8 mouse cellular contexts compared by ENCODE assay signal in the genomic region with DNA sequence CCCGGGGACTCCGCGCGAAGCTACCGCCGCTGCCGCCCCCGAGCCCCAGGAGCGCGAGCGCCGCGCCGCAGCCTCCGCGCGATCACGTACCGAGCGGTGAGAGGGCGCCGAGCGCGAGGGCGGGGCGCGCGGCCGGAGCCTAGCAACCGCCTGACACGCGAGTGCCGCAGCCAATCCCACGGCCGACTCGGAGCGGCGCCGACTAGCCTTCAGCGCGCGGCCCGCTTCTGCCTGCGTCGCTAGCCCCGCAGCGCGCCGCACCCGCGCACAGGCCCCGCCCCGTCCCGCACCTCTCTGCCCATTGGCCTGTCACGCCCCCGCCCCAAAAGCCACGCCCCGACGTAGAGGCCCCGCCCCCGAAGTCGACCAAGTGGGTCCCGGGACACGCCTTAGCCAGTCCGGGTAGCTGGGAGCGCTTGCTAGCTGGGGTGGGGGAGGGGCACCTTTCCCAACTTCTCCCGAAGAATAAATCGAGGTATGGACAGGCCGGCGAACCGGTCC. TPM values are rescaled to one million over a fixed set of nuclear protein-coding genes. Genes with fewer than 3 reads are reported as not detected.
DNase-seq lines count a peak whose midpoint lies in the region; ATAC-seq and TF ChIP-seq lines count a peak whose summit lies in the region.

A gene (minus strand): TSS at position 269 of the 501 bp plus-strand sequence.

- intact Hi-C loops in heart, adult 2 months (cut with DNase I), result loop anchor here (2.0 to 5.0 kb wide), 3 partner anchors 17 to 61 kb away; no protein-coding TSS in a partner anchor

- peak within 1 kb of the TSS; percentile 76 for H3K4me2 ChIP-seq in embryonic facial prominence, embryonic 13.5 days
- peak within 1 kb of the TSS; percentile 85 for H3K4me2 ChIP-seq in limb, embryonic 13.5 days (replicated peaks)
- peak within 1 kb of the TSS; percentile 65 for H3K4me2 ChIP-seq in midbrain, embryonic 16.5 days (ENCODE audit: low read length)

- peak; percentile 98 for DNase-seq in 3134 (ENCODE audit: extremely low read depth, insufficient read length, low spot score)
- DNase-seq in adrenal gland, postnatal 36 days, result peak; percentile 99 to 100
- DNase-seq in heart, adult 2 months, result peak; percentile 99
- peak; percentile 98 to 99 for DNase-seq in kidney, adult 8-10 months
- peak; percentile 98 to 99 for DNase-seq in spleen, postnatal 10 days (ENCODE audit: low spot score in 2 of 2)

- TF ChIP-seq CTCF in heart, adult 2 months (IDR thresholded peaks at IDR 0.05), result no peak

- TF ChIP-seq POLR2A in heart, adult 2 months (IDR thresholded peaks at IDR 0.05; ENCODE audit: insufficient read depth, low read depth, low read length), result peak; percentile 90

- H3K27me3 ChIP-seq in embryonic facial prominence, embryonic 13.5 days, result no peaks in the 10 kb centered on the region
- H3K27me3 ChIP-seq in heart, adult 2 months (ENCODE audit: control insufficient read depth, insufficient read depth, low read length), result no peaks in the 10 kb centered on the region
- no peaks in the 10 kb centered on the region for H3K27me3 ChIP-seq in limb, embryonic 13.5 days
- no peaks in the 10 kb centered on the region for H3K27me3 ChIP-seq in midbrain, embryonic 16.5 days (ENCODE audit: control insufficient read depth, insufficient read depth, low read depth, low read length)

- peak within 1 kb of the TSS; percentile 97 for H3K4me3 ChIP-seq in embryonic facial prominence, embryonic 13.5 days
- peak within 1 kb of the TSS; percentile 92 for H3K4me3 ChIP-seq in heart, adult 2 months
- H3K4me3 ChIP-seq in limb, embryonic 13.5 days, result peak within 1 kb of the TSS; percentile 97
- peak within 1 kb of the TSS; percentile 92 for H3K4me3 ChIP-seq in midbrain, embryonic 16.5 days (ENCODE audit: low read depth, low read length)

- H3K79me2 ChIP-seq in heart, adult 2 months (replicated peaks; ENCODE audit: control insufficient read depth, insufficient read depth, low read length), result peaks cover 7% of the 10 kb centered on the region

- under 1% methylated on average over 70 of the region's 71 CpGs for WGBS in embryonic facial prominence, embryonic 13.5 days
- WGBS in heart, adult 2 months, result under 1% methylated on average over 71 of the region's 71 CpGs
- WGBS in limb, embryonic 13.5 days, result under 1% methylated on average over 68 of the region's 71 CpGs
- WGBS in midbrain, embryonic 16.5 days, result under 1% methylated on average over 68 of the region's 71 CpGs

- H3K27ac ChIP-seq in embryonic facial prominence, embryonic 13.5 days, result peak within 1 kb of the TSS; percentile 87
- H3K27ac ChIP-seq in heart, adult 2 months, result peak within 1 kb of the TSS; percentile 96
- peak within 1 kb of the TSS; percentile 87 for H3K27ac ChIP-seq in limb, embryonic 13.5 days
- H3K27ac ChIP-seq in midbrain, embryonic 16.5 days (ENCODE audit: low read length), result peak within 1 kb of the TSS; percentile 86

- peak within 1 kb of the TSS; percentile 88 for H3K9ac ChIP-seq in embryonic facial prominence, embryonic 13.5 days
- peak within 1 kb of the TSS; percentile 96 for H3K9ac ChIP-seq in heart, adult 2 months (ENCODE audit: low read depth, low read length)
- H3K9ac ChIP-seq in limb, embryonic 13.5 days, result peak within 1 kb of the TSS; percentile 87
- peak within 1 kb of the TSS; percentile 85 for H3K9ac ChIP-seq in midbrain, embryonic 16.5 days (ENCODE audit: low read depth, low read length)

- H3K36me3 ChIP-seq in embryonic facial prominence, embryonic 13.5 days, result no peaks in the 10 kb centered on the region
- peaks cover 20% of the 10 kb centered on the region for H3K36me3 ChIP-seq in heart, adult 2 months (ENCODE audit: control insufficient read depth, insufficient read depth, low read length)
- H3K36me3 ChIP-seq in limb, embryonic 13.5 days, result no peaks in the 10 kb centered on the region
- H3K36me3 ChIP-seq in midbrain, embryonic 16.5 days (ENCODE audit: control insufficient read depth, insufficient read depth, low read length), result no peaks in the 10 kb centered on the region

- H3K4me1 ChIP-seq in embryonic facial prominence, embryonic 13.5 days, result peaks cover 22% of the 10 kb centered on the region
- peaks cover 18% of the 10 kb centered on the region for H3K4me1 ChIP-seq in heart, adult 2 months (ENCODE audit: control insufficient read depth, insufficient read depth, low read length)
- peaks cover 26% of the 10 kb centered on the region for H3K4me1 ChIP-seq in limb, embryonic 13.5 days
- peaks cover 17% of the 10 kb centered on the region for H3K4me1 ChIP-seq in midbrain, embryonic 16.5 days (ENCODE audit: control insufficient read depth, insufficient read depth, low read length)

- peak; percentile 98 for ATAC-seq in embryonic facial prominence, embryonic 13.5 days (ENCODE audit: insufficient number of reproducible peaks, insufficient read depth, low FRiP score, low TSS enrichment, low read depth)
- ATAC-seq in limb, embryonic 13.5 days (ENCODE audit: low FRiP score, low read depth), result peak; percentile 98
- ATAC-seq in midbrain, embryonic 16.5 days, result peak; percentile 99

- H3K9me3 ChIP-seq in embryonic facial prominence, embryonic 13.5 days, result no peaks in the 10 kb centered on the region
- H3K9me3 ChIP-seq in limb, embryonic 13.5 days, result no peaks in the 10 kb centered on the region
- no peaks in the 10 kb centered on the region for H3K9me3 ChIP-seq in midbrain, embryonic 16.5 days (replicated peaks; ENCODE audit: control insufficient read depth, low read length, poor library complexity, severe bottlenecking)

- no peak for TF ChIP-seq EP300 in heart, adult 2 months (IDR thresholded peaks at IDR 0.05; ENCODE audit: insufficient read depth, low read depth, low read length)

RNA-seq across cellular contexts. Expression of the gene that starts here (rescaled TPM):
- 100 to 1,000 TPM; 142 to 144 TPM for total RNA-seq in adrenal gland, postnatal 36 days (2021)
- polyA plus RNA-seq in embryonic facial prominence, embryonic 13.5 days (2015; fragmentation: Nextera tagmentation; extraction: Ambion mirVana), result 52.6 and 54.7 TPM in 2 replicates
- total RNA-seq in heart, adult 2 months (2021), result 100 to 1,000 TPM; 305 to 347 TPM
- polyA plus RNA-seq in heart, adult 2 months (2012; rRNA removed), result 124 and 157 TPM in 2 replicates
- 56.9 and 63.3 TPM in 2 replicates for polyA plus RNA-seq in limb, embryonic 13.5 days (2015; fragmentation: Nextera tagmentation; extraction: Ambion mirVana)
- polyA plus RNA-seq in midbrain, embryonic 16.5 days (2015; fragmentation: Nextera tagmentation; extraction: Ambion mirVana), result 67.9 and 79.5 TPM in 2 replicates

Comparison
In these comparisons a context has a peak if more than half of its experiments do, and no peak if none do; other contexts are left out.
1. Peak in every context shown above with its lines: DNase-seq, ATAC-seq, H3K4me3 ChIP-seq and H3K27ac ChIP-seq.